Mouse (Mus musculus) left cerebral cortex, postnatal 4 days (tissue): ENCODE data around the gene Gm49337. TPM values are rescaled to one million over a fixed set of nuclear protein-coding genes. Genes with fewer than 3 reads are reported as not detected.
A peak's percentile ranks its signal among the peaks of the same experiment; 100 is the strongest.

Source experiments
- DNase-seq: peaks from one replicate; pipeline ENCODE4 v3.0.0-alpha.2; 2022
- intact Hi-C: fragments of 180-260 bp; cut with DNase I; formaldehyde crosslinking; loops from one replicate; pipeline ENCODE4 v1.15.1; 2025
- total RNA-seq, 2 experiments: library from RNA; stranded (reverse); gene quantifications; 2 replicates each; pipeline ENCODE4 v1.2.3; 2021

The Gm49337 gene
- total RNA-seq, 2 experiments from 2014 or later, result 1.9 to 3.1 TPM

GRCm38 (mm10) chr4:116159912-116160311 lies 13.3 kb upstream of the Gm49337 start:
- intact Hi-C loops, result no loop called here
- peak; percentile 50 for DNase-seq

- no peak for DNase-seq
- intact Hi-C loops, result no loop called here
Observed at GRCm38 (mm10) chr4:116160769-116161168, 12.4 kb upstream of the Gm49337 start.

- DNase-seq, result no peak
- intact Hi-C loops, result no loop called here
Observed at GRCm38 (mm10) chr4:116162142-116162541, 11.0 kb upstream of the Gm49337 start.

- DNase-seq, result no peak
- intact Hi-C loops, result no loop called here
Observed at GRCm38 (mm10) chr4:116164759-116165554, 8.2 kb upstream of the Gm49337 start.

- intact Hi-C loops, result no loop called here
Observed at GRCm38 (mm10) chr4:116165708-116166407, 7.3 kb upstream of the Gm49337 start.

GRCm38 (mm10) chr4:116167404-116167803 lies 5.8 kb upstream of the Gm49337 start, which contains the start of gene Tspan1:
Tspan1 (minus strand) TSS chr4:116167601.
- no peak for DNase-seq
- intact Hi-C loops, result no loop called here

More at GRCm38 (mm10) chr4:116165708-116166407, 7.3 kb upstream of the Gm49337 start:
- no peak for DNase-seq

- peak; percentile 85 for DNase-seq
- intact Hi-C loops, result no loop called here
Observed at GRCm38 (mm10) chr4:116168617-116169352, 4.4 kb upstream of the Gm49337 start.

- intact Hi-C loops, result no loop called here
- DNase-seq, result no peak
Observed at GRCm38 (mm10) chr4:116169353-116169672, 3.9 kb upstream of the Gm49337 start.

- intact Hi-C loops, result loop anchor here (10.0 kb wide), 1 partner anchor 111 kb away; no protein-coding TSS in a partner anchor
- no peak for DNase-seq
Observed at GRCm38 (mm10) chr4:116173752-116174151, 568 bp downstream of the Gm49337 start.

GRCm38 (mm10) chr4:116174466-116175116 lies 1.4 kb downstream of the Gm49337 start:
- DNase-seq, result no peak
- intact Hi-C loops, result loop anchor here (10.0 kb wide), 1 partner anchor 110 kb away; no protein-coding TSS in a partner anchor

GRCm38 (mm10) chr4:116175136-116175535 lies 2.0 kb downstream of the Gm49337 start:
- intact Hi-C loops, result loop anchor here (10.0 kb wide), 1 partner anchor 110 kb away; no protein-coding TSS in a partner anchor
- no peak for DNase-seq

GRCm38 (mm10) chr4:116175711-116176542 lies 2.7 kb downstream of the Gm49337 start:
- DNase-seq, result peak; percentile 42
- intact Hi-C loops, result loop anchor here (10.0 kb wide), 1 partner anchor 109 kb away; no protein-coding TSS in a partner anchor

GRCm38 (mm10) chr4:116176543-116176988 lies 3.4 kb downstream of the Gm49337 start:
- DNase-seq, result peak; percentile 97
- intact Hi-C loops, result loop anchor here (10.0 kb wide), 1 partner anchor 108 kb away; no protein-coding TSS in a partner anchor

GRCm38 (mm10) chr4:116177140-116177539 lies 4.0 kb downstream of the Gm49337 start:
- intact Hi-C loops, result loop anchor here (10.0 kb wide), 1 partner anchor 108 kb away; no protein-coding TSS in a partner anchor
- peak; percentile 70 for DNase-seq

GRCm38 (mm10) chr4:116182079-116182478 lies 8.9 kb downstream of the Gm49337 start:
- intact Hi-C loops, result no loop called here
- DNase-seq, result no peak

- intact Hi-C loops, result no loop called here
- no peak for DNase-seq
Observed at GRCm38 (mm10) chr4:116182745-116183144, 9.6 kb downstream of the Gm49337 start.

GRCm38 (mm10) chr4:116185083-116185482 lies 11.9 kb downstream of the Gm49337 start:
- DNase-seq, result no peak
- intact Hi-C loops, result no loop called here

GRCm38 (mm10) chr4:116192286-116192835 lies 19.2 kb downstream of the Gm49337 start:
- intact Hi-C loops, result no loop called here
- DNase-seq, result no peak
